Mouse (Mus musculus) stomach, embryonic 15.5 days (tissue): ENCODE measurements around the gene Tbc1d5. TPM values are rescaled to one million over a fixed set of nuclear protein-coding genes. Genes with fewer than 3 reads are reported as not detected.

Experiments used
- ATAC-seq: fragments of 200-750 bp; cut with Nextera tagmentation; 2 replicates; pipeline ENCODE4 v1.8.0; 2017; ENCODE audit warnings: low read depth, moderate number of reproducible peaks, moderate TSS enrichment; ENCODE audit not compliant: insufficient read depth, low FRiP score
- H3K27ac ChIP-seq: fragments of 300-500 bp; sonication (generic); 2 replicates; pipeline ENCODE4 v1.5.1; 2015; ENCODE audit warnings: mild to moderate bottlenecking, inconsistent platforms
- H3K27me3 ChIP-seq: fragments of 300-500 bp; sonication (generic); replicated peaks from 2 replicates; pipeline ENCODE4 v1.6.1; 2015; ENCODE audit warnings: inconsistent platforms
- H3K36me3 ChIP-seq: fragments of 300-500 bp; sonication (generic); 2 replicates; pipeline ENCODE4 v1.6.1; 2015; ENCODE audit warnings: inconsistent platforms
- H3K4me1 ChIP-seq: fragments of 300-500 bp; sonication (generic); 2 replicates; pipeline ENCODE4 v1.6.1; 2015; ENCODE audit warnings: inconsistent platforms
- H3K4me2 ChIP-seq: fragments of 300-500 bp; sonication (generic); 2 replicates; pipeline ENCODE4 v1.6.1; 2015; ENCODE audit warnings: mild to moderate bottlenecking, inconsistent platforms
- H3K4me3 ChIP-seq: fragments of 300-500 bp; sonication (generic); replicated peaks from 2 replicates; pipeline ENCODE4 v1.5.1; 2015; ENCODE audit warnings: inconsistent platforms
- H3K9ac ChIP-seq: fragments of 300-500 bp; sonication (generic); 2 replicates; pipeline ENCODE4 v1.6.1; 2015; ENCODE audit warnings: inconsistent platforms
- H3K9me3 ChIP-seq: fragments of 300-500 bp; sonication (generic); 2 replicates; pipeline ENCODE4 v1.6.1; 2016; ENCODE audit warnings: inconsistent platforms
- WGBS: fragments of 180-500 bp; shearing (Covaris S2); methylation state at CpG from one replicate; pipeline ENCODE4 v1.1.7; 2015; 5-methylcytosine and 5-hydroxymethylcytosine counted together
- polyA plus RNA-seq: library from polyadenylated mRNA; unstranded; fragments of >200 nt; fragmentation: Nextera tagmentation; extraction: Ambion mirVana; gene quantifications from 2 replicates; pipeline ENCODE4 v1.2.1, GENCODE M21; 2015

Tbc1d5 gene
- polyA plus RNA-seq, 1 experiment from 2014 or later = 9.9 TPM

- no peak overlapping the region for H3K4me3 ChIP-seq
- H3K27me3 ChIP-seq = no peaks in the 10 kb centered on the region
- no peaks in the 10 kb centered on the region for H3K9me3 ChIP-seq
- H3K4me1 ChIP-seq = no peaks in the 10 kb centered on the region
- H3K4me2 ChIP-seq = no peak overlapping the region
- 96% methylated on average over 7 of the region's 7 CpGs for WGBS
- no peak overlapping the region for H3K9ac ChIP-seq
- no peaks in the 10 kb centered on the region for H3K36me3 ChIP-seq
- H3K27ac ChIP-seq = no peak overlapping the region
- no peak for ATAC-seq
These were observed 414.8 kb downstream of the Tbc1d5 start for GRCm38 (mm10) chr17:50764387-50764786.

- no peak overlapping the region for H3K4me2 ChIP-seq
- no peak overlapping the region for H3K27ac ChIP-seq
- no peaks in the 10 kb centered on the region for H3K27me3 ChIP-seq
- 78% methylated on average over 5 of the region's 5 CpGs for WGBS
- H3K4me1 ChIP-seq = no peaks in the 10 kb centered on the region
- no peaks in the 10 kb centered on the region for H3K9me3 ChIP-seq
- H3K4me3 ChIP-seq = no peak overlapping the region
- ATAC-seq = no peak
- H3K9ac ChIP-seq = no peak overlapping the region
- no peaks in the 10 kb centered on the region for H3K36me3 ChIP-seq
These were observed 415.7 kb downstream of the Tbc1d5 start for GRCm38 (mm10) chr17:50763407-50763806.

- Histone ChIP-seq H3K27ac (no peak overlapping the region), H3K36me3 (no peaks in the 10 kb centered on the region), H3K9ac (no peak overlapping the region), H3K9me3 (no peaks in the 10 kb centered on the region), H3K4me2 (no peak overlapping the region), H3K27me3 (no peaks in the 10 kb centered on the region), H3K4me3 (no peak overlapping the region), H3K4me1 (no peaks in the 10 kb centered on the region)
- ATAC-seq = no peak
- 77% methylated on average over 5 of the region's 5 CpGs for WGBS
These were observed 416.9 kb downstream of the Tbc1d5 start for GRCm38 (mm10) chr17:50762231-50762630.

DNA sequence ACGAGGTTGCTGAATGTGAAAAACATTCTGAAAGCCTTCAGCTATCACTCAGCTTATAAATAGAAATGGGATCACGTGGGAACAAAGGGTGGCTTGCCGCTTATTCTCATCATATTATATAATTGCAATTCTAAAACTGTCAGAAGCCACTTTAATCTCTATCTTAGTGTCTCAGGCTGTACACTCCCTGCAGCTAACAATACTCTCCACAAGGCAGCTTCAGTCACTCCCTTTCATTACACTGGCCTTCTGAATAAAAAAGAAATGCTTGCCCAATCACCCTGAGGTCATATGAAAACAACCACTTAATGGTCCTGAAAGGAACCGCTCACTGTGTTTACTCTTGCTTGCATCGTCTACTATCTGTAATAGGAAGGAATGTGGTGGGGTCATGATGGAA is 418.1 kb downstream of the Tbc1d5 start:
- Histone ChIP-seq H3K4me2 (no peak overlapping the region), H3K4me3 (no peak overlapping the region), H3K9me3 (no peaks in the 10 kb centered on the region), H3K36me3 (no peaks in the 10 kb centered on the region), H3K27ac (no peak overlapping the region), H3K27me3 (no peaks in the 10 kb centered on the region), H3K4me1 (no peaks in the 10 kb centered on the region), H3K9ac (no peak overlapping the region)
- 43% methylated on average over 5 of the region's 5 CpGs for WGBS
- no peak for ATAC-seq

GRCm38 (mm10) chr17:50753356-50754138 is 425.6 kb downstream of the Tbc1d5 start:
- H3K9me3 ChIP-seq = no peaks in the 10 kb centered on the region
- no peaks in the 10 kb centered on the region for H3K27me3 ChIP-seq
- H3K4me1 ChIP-seq = no peaks in the 10 kb centered on the region
- WGBS = 56% methylated on average over 9 of the region's 9 CpGs
- no peak overlapping the region for H3K9ac ChIP-seq
- no peak overlapping the region for H3K27ac ChIP-seq
- H3K4me3 ChIP-seq = no peak overlapping the region
- H3K4me2 ChIP-seq = no peak overlapping the region
- no peak for ATAC-seq
- H3K36me3 ChIP-seq = no peaks in the 10 kb centered on the region

DNA sequence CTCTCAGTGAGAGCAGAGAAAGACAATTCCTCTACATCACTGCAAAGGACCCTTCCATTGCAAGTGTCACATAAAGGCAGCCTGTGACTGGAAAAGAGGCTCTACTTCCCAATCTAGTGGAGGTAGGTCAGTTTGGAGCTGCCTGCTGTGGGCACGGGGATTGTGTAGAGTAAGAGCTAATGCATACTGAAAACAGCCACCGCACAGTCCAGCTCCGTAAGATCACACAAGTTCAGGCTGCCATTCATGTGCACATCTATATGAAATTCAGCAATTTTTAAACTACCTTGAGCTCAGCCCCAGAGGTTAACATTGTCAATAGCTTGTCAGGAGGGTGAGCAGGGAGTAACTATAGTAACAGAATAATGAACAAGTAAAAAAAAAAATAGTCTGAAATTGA is 426.4 kb downstream of the Tbc1d5 start:
- H3K4me2 ChIP-seq = no peak overlapping the region
- H3K9me3 ChIP-seq = no peaks in the 10 kb centered on the region
- ATAC-seq = no peak
- H3K36me3 ChIP-seq = no peaks in the 10 kb centered on the region
- H3K27me3 ChIP-seq = no peaks in the 10 kb centered on the region
- H3K4me1 ChIP-seq = no peaks in the 10 kb centered on the region
- no peak overlapping the region for H3K9ac ChIP-seq
- WGBS = 90% methylated on average over 3 of the region's 3 CpGs
- H3K4me3 ChIP-seq = no peak overlapping the region
- H3K27ac ChIP-seq = no peak overlapping the region

DNA sequence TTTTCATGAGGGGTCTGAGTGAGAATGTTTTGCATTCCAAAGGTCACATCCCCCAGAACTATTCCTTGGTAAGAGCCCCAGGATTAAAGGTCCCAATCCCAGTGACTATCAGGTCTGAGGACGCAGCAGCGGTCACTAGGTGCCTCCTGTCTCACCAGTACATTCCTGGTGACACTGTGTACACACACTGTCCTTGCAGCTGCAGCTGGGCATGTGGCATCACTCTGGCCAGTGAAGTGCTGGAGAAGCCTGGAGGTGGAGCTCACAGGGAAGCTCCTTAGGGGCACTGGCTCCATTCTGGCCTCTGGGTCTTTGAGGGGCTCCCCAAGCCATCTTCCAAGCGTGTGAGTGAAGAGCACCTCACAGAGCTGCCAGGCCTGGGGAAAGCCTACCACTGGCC is 427.2 kb downstream of the Tbc1d5 start:
- Histone ChIP-seq H3K4me3 (no peak overlapping the region), H3K4me1 (no peaks in the 10 kb centered on the region), H3K9me3 (no peaks in the 10 kb centered on the region), H3K27me3 (no peaks in the 10 kb centered on the region), H3K36me3 (no peaks in the 10 kb centered on the region), H3K9ac (no peak overlapping the region), H3K4me2 (no peak overlapping the region), H3K27ac (no peak overlapping the region)
- no peak for ATAC-seq
- WGBS = 85% methylated on average over 3 of the region's 3 CpGs

DNA sequence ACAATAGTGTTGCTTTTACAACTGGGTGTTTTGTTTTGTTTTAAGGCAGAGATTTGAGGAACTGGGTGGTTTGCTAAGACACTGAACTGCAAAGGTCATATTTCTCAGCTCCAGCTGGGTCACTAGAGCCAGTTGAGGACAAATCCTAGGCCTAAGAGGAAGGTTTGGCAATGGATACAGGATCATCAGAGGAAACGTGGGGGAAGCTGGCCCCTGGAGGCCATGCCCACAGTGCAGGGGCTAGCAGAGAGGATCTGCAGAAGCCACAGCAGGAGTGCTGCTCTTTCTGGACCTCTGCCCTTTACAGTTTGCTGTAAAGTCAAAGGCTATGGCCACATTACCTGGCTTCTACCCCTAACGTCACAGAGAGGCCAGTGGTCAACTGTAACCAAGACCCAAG is 428.3 kb downstream of the Tbc1d5 start:
- ATAC-seq = no peak
- no peaks in the 10 kb centered on the region for H3K36me3 ChIP-seq
- H3K9ac ChIP-seq = no peak overlapping the region
- no peaks in the 10 kb centered on the region for H3K27me3 ChIP-seq
- H3K4me3 ChIP-seq = no peak overlapping the region
- H3K9me3 ChIP-seq = no peaks in the 10 kb centered on the region
- WGBS = 44% methylated on average over 2 of the region's 2 CpGs
- H3K4me2 ChIP-seq = no peak overlapping the region
- H3K27ac ChIP-seq = no peak overlapping the region
- H3K4me1 ChIP-seq = no peaks in the 10 kb centered on the region

DNA sequence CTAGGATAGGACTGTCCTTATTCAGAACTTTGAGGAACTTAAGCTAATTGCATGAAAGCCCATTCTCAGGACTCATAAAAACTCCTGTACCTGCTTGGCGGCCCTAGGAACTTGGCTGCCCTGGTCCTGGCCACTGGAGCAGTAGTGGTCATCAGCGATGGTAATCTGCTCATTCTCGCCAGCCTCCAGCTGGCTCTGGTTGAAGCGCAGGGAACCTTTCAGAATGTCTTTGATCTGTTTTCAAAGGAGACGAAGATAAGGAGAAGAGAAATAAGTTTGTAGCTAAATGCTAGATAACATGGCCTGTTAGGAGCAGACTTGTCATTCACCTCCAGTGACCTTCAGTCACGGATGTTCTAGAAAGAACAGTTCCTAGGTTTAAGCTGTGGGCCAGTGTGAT is 437.8 kb downstream of the Tbc1d5 start:
- Histone ChIP-seq H3K4me2 (no peak overlapping the region), H3K9ac (no peak overlapping the region), H3K36me3 (no peaks in the 10 kb centered on the region), H3K27me3 (no peaks in the 10 kb centered on the region), H3K4me1 (0 out of 2 replicates have a peak, but pooled peaks cover under 1% of the 10 kb centered on the region), H3K9me3 (no peaks in the 10 kb centered on the region), H3K4me3 (no peak overlapping the region), H3K27ac (no peak overlapping the region)
- WGBS = 80% methylated on average over 6 of the region's 6 CpGs
- ATAC-seq = no peak

- H3K27ac ChIP-seq = no peak overlapping the region
- WGBS = 42% methylated on average over 1 of the region's 1 CpGs
- no peak for ATAC-seq
These were observed 438.3 kb downstream of the Tbc1d5 start for GRCm38 (mm10) chr17:50740804-50741203.

DNA sequence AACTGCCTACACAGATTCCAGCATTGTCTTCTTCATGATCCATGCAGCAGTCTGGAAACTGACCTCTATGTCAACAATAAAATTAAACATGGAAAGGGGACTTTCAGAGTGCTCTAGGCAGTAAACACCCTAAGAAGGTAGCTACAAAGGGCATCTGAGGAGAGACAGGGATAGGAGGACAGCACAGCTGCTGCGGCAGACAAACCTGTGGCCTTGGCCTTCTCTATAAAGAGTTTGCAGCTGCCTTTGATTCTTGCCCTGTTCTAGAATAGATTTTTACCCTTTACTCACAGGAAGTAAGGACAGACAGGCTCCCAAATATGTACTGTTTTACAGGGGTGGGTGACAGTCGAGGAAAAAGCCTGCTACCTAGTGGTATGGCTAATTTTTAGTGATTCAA is 440.7 kb downstream of the Tbc1d5 start:
- no peak overlapping the region for H3K9ac ChIP-seq
- ATAC-seq = no peak
- no peak overlapping the region for H3K27ac ChIP-seq
- H3K27me3 ChIP-seq = no peaks in the 10 kb centered on the region
- WGBS = 80% methylated on average over 2 of the region's 2 CpGs
- H3K4me2 ChIP-seq = no peak overlapping the region
- no peaks in the 10 kb centered on the region for H3K9me3 ChIP-seq
- no peaks in the 10 kb centered on the region for H3K36me3 ChIP-seq
- H3K4me3 ChIP-seq = no peak overlapping the region
- 0 out of 2 replicates have a peak, but pooled peaks cover 8% of the 10 kb centered on the region for H3K4me1 ChIP-seq

More at GRCm38 (mm10) chr17:50740804-50741203, 438.3 kb downstream of the Tbc1d5 start:
- Histone ChIP-seq H3K27me3 (no peaks in the 10 kb centered on the region), H3K4me1 (0 out of 2 replicates have a peak, but pooled peaks cover 6% of the 10 kb centered on the region), H3K36me3 (no peaks in the 10 kb centered on the region), H3K4me2 (no peak overlapping the region), H3K9me3 (no peaks in the 10 kb centered on the region), H3K9ac (no peak overlapping the region), H3K4me3 (no peak overlapping the region)

GRCm38 (mm10) chr17:50737068-50737467 is 442.1 kb downstream of the Tbc1d5 start:
- Histone ChIP-seq H3K27me3 (no peaks in the 10 kb centered on the region), H3K36me3 (no peaks in the 10 kb centered on the region), H3K4me2 (no peak overlapping the region), H3K4me1 (0 out of 2 replicates have a peak, but pooled peaks cover 8% of the 10 kb centered on the region), H3K9me3 (no peaks in the 10 kb centered on the region), H3K27ac (no peak overlapping the region), H3K4me3 (no peak overlapping the region), H3K9ac (no peak overlapping the region)
- no peak for ATAC-seq
- WGBS = 68% methylated on average over 2 of the region's 2 CpGs
